Comparison of ENCODE assay signal across 9 mouse cellular contexts in the genomic region with DNA sequence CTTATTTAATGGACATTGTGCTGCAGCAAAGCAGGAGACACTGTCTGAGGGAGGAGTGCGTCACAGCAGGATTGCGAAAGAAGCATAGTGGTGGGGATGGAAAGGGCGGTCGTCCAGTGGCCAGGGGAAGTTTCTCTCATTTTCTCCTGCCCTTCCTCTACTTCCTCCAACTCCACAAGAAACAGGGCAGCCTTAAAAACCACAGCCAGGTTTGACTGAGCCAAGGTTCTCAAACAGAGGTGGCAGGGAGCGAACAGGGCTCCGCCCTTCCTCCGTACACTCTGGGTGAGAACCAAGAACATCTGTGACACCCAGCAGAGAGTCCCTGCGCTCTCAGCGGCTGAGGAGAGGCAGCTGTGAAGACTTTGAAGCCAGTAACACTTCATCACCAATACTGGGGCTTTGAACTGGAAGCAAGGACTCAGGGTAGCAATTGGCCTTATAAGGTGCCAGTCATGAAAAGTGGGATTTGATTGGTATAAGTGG. TPM values are rescaled to one million over a fixed set of nuclear protein-coding genes. Genes with fewer than 3 reads are reported as not detected.
DNase-seq lines count a peak whose midpoint lies in the region; ATAC-seq and TF ChIP-seq lines count a peak whose summit lies in the region.
"Had no signal": no experiment of that assay in that cellular context is flagged by ENCODE, and none has a peak within 500 bp of the region (broad histone marks: within the 10 kb centered on the region; RNA-seq: fewer than 3 reads in every experiment).

No protein-coding gene starts in this region.

- peak; percentile 91 for ATAC-seq in lung, postnatal 0 days
- ATAC-seq in midbrain, postnatal 0 days (ENCODE audit: low FRiP score): no peak
- no peak for ATAC-seq in forebrain, embryonic 13.5 days
- no peak for ATAC-seq in forebrain, postnatal 0 days

- H3K4me3 ChIP-seq in lung, postnatal 0 days (ENCODE audit: low read depth, low read length): peak overlapping the region; percentile 16; the same call in 1 of the 2 replicates
- no peak overlapping the region for H3K4me3 ChIP-seq in midbrain, postnatal 0 days (ENCODE audit: low read depth, low read length)
- no peak overlapping the region for H3K4me3 ChIP-seq in forebrain, embryonic 13.5 days
- H3K4me3 ChIP-seq in forebrain, postnatal 0 days (ENCODE audit: low read depth, low read length): no peak overlapping the region
- H3K4me3 ChIP-seq: limb, embryonic 12.5 days had no signal

- no peaks in the 10 kb centered on the region for H3K4me1 ChIP-seq in lung, postnatal 0 days (ENCODE audit: insufficient read depth, low read depth, low read length)
- H3K4me1 ChIP-seq in midbrain, postnatal 0 days (ENCODE audit: insufficient read depth, low read length): no peaks in the 10 kb centered on the region
- H3K4me1 ChIP-seq in forebrain, embryonic 13.5 days: no peaks in the 10 kb centered on the region
- H3K4me1 ChIP-seq in forebrain, postnatal 0 days (ENCODE audit: insufficient read depth): no peaks in the 10 kb centered on the region
- H3K4me1 ChIP-seq: limb, embryonic 12.5 days had no signal

- 32% methylated on average over 9 of the region's 9 CpGs for WGBS in lung, postnatal 0 days
- WGBS in midbrain, postnatal 0 days: 58% methylated on average over 9 of the region's 9 CpGs
- 58% methylated on average over 9 of the region's 9 CpGs for WGBS in forebrain, embryonic 13.5 days
- WGBS in forebrain, postnatal 0 days: 61% methylated on average over 9 of the region's 9 CpGs

- H3K27ac ChIP-seq in lung, postnatal 0 days (ENCODE audit: low read length): no peak overlapping the region
- no peak overlapping the region for H3K27ac ChIP-seq in midbrain, postnatal 0 days (ENCODE audit: low read depth, low read length)
- H3K27ac ChIP-seq in forebrain, embryonic 13.5 days: no peak overlapping the region
- H3K27ac ChIP-seq in forebrain, postnatal 0 days (ENCODE audit: low read depth, low read length): no peak overlapping the region
- H3K27ac ChIP-seq: limb, embryonic 12.5 days had no signal

- H3K9me3 ChIP-seq in lung, postnatal 0 days (ENCODE audit: low read length): no peaks in the 10 kb centered on the region
- H3K9me3 ChIP-seq in midbrain, postnatal 0 days (ENCODE audit: low read length): no peaks in the 10 kb centered on the region
- H3K9me3 ChIP-seq in forebrain, embryonic 13.5 days (replicated peaks): no peaks in the 10 kb centered on the region
- no peaks in the 10 kb centered on the region for H3K9me3 ChIP-seq in forebrain, postnatal 0 days (ENCODE audit: low read length)
- H3K9me3 ChIP-seq: limb, embryonic 12.5 days had no signal

- no peak overlapping the region for H3K4me2 ChIP-seq in lung, postnatal 0 days (replicated peaks; ENCODE audit: low read depth, low read length)
- no peak overlapping the region for H3K4me2 ChIP-seq in midbrain, postnatal 0 days (ENCODE audit: low read depth, low read length, poor library complexity, severe bottlenecking)
- no peak overlapping the region for H3K4me2 ChIP-seq in forebrain, embryonic 13.5 days
- H3K4me2 ChIP-seq in forebrain, postnatal 0 days (ENCODE audit: low read depth): no peak overlapping the region
- H3K4me2 ChIP-seq: limb, embryonic 12.5 days had no signal

- peak; percentile 33 for DNase-seq in urinary bladder, postnatal 25 days (ENCODE audit: low spot score)
- DNase-seq in urinary bladder, postnatal 10 days (ENCODE audit: low spot score): no peak
- DNase-seq in heart, postnatal 10 days: peak; percentile 78 to 81
- peak; percentile 82 for DNase-seq in lung, postnatal 0 days (ENCODE audit: low spot score)
- DNase-seq in thymus, postnatal 4 days: peak; percentile 76
- DNase-seq in midbrain, postnatal 0 days (ENCODE audit: low spot score): no peak
- DNase-seq in forebrain, postnatal 0 days: no peak

- intact Hi-C loops in heart, postnatal 10 days (cut with DNase I): no loop called here

- no peak for TF ChIP-seq CTCF in lung, postnatal 0 days (IDR thresholded peaks at IDR 0.05)
- no peak for TF ChIP-seq CTCF in midbrain, postnatal 0 days (IDR thresholded peaks at IDR 0.05)
- no peak for TF ChIP-seq CTCF in forebrain, postnatal 0 days (IDR thresholded peaks at IDR 0.05; ENCODE audit: low read depth)

- H3K9ac ChIP-seq in lung, postnatal 0 days (replicated peaks; ENCODE audit: low read depth): no peak overlapping the region
- no peak overlapping the region for H3K9ac ChIP-seq in midbrain, postnatal 0 days (replicated peaks; ENCODE audit: low read length, poor library complexity, severe bottlenecking)
- H3K9ac ChIP-seq in forebrain, embryonic 13.5 days: no peak overlapping the region
- H3K9ac ChIP-seq in forebrain, postnatal 0 days: no peak overlapping the region
- H3K9ac ChIP-seq: limb, embryonic 12.5 days had no signal

- TF ChIP-seq EP300 in lung, postnatal 0 days (IDR thresholded peaks at IDR 0.05): no peak

- H3K27me3 ChIP-seq in lung, postnatal 0 days (replicated peaks; ENCODE audit: insufficient read depth, low read length): no peaks in the 10 kb centered on the region
- H3K27me3 ChIP-seq in midbrain, postnatal 0 days (ENCODE audit: insufficient read depth, low read length): no peaks in the 10 kb centered on the region
- H3K27me3 ChIP-seq in forebrain, embryonic 13.5 days: no peaks in the 10 kb centered on the region
- no peaks in the 10 kb centered on the region for H3K27me3 ChIP-seq in forebrain, postnatal 0 days (ENCODE audit: insufficient read depth, low read length)

- H3K36me3 ChIP-seq in lung, postnatal 0 days (ENCODE audit: insufficient read depth, low read length): no peaks in the 10 kb centered on the region
- H3K36me3 ChIP-seq in midbrain, postnatal 0 days (ENCODE audit: insufficient read depth, low read length): no peaks in the 10 kb centered on the region
- H3K36me3 ChIP-seq in forebrain, embryonic 13.5 days (ENCODE audit: poor library complexity, severe bottlenecking): no peaks in the 10 kb centered on the region
- H3K36me3 ChIP-seq in forebrain, postnatal 0 days (ENCODE audit: insufficient read depth): no peaks in the 10 kb centered on the region
- H3K36me3 ChIP-seq: limb, embryonic 12.5 days had no signal

RNA-seq across cellular contexts. Expression of a gene that starts 9.5 kb away (rescaled TPM):
- under 1 TPM; 0.22 TPM for total RNA-seq in heart, postnatal 10 days (2021)
- polyA plus RNA-seq in lung, postnatal 0 days (2015; fragmentation: Nextera tagmentation; extraction: Ambion mirVana): 0.04 and 0.10 TPM in 2 replicates
- 0.66 and 0.93 TPM in 2 replicates for total RNA-seq in midbrain, postnatal 0 days (2014; rRNA removed)
- 0.25 and 0.32 TPM in 2 replicates for polyA plus RNA-seq in midbrain, postnatal 0 days (2015; fragmentation: Nextera tagmentation; extraction: Ambion mirVana)
- polyA plus RNA-seq in forebrain, embryonic 13.5 days (2015; fragmentation: Nextera tagmentation; extraction: Ambion mirVana): 0.43 and 0.74 TPM in 2 replicates
- total RNA-seq in forebrain, postnatal 0 days (2014; rRNA removed): 0.62 and 0.76 TPM in 2 replicates
- polyA plus RNA-seq in forebrain, postnatal 0 days (2015; fragmentation: Nextera tagmentation; extraction: Ambion mirVana): 0.11 and 0.18 TPM in 2 replicates

Comparison
In these comparisons a context has a peak if more than half of its experiments do, and no peak if none do; other contexts are left out.
1. DNase-seq: peak in urinary bladder, postnatal 25 days (single experiment), heart, postnatal 10 days (2 of 2), lung, postnatal 0 days (single experiment) and thymus, postnatal 4 days (single experiment); none in urinary bladder, postnatal 10 days (single experiment), midbrain, postnatal 0 days (single experiment) and forebrain, postnatal 0 days (single experiment).